Mouse (Mus musculus): ENCODE measurements at regions not wholly inside any gene's neighbourhood (a gene's known extent, or its start where the extent isn't known, plus 50 kb on each side); places are given as distances from the start of the nearest gene placed in this dataset.
A peak's percentile ranks its signal among the peaks of the same experiment; 100 is the strongest.

- DNase-seq (ENCODE audit: low read depth, low spot score) = no peak
Observed at GRCm38 (mm10) chr6:93395952-93396351, 452.7 kb upstream of the Adamts9 start.

GRCm38 (mm10) chr6:93395296-93395695 is 452.0 kb upstream of the Adamts9 start:
- DNase-seq (ENCODE audit: low read depth, low spot score) = no peak

GRCm38 (mm10) chr6:93393551-93393950 is 450.3 kb upstream of the Adamts9 start:
- no peak for DNase-seq (ENCODE audit: low read depth, low spot score)

GRCm38 (mm10) chr6:93392402-93392801 is 449.1 kb upstream of the Adamts9 start:
- no peak for DNase-seq (ENCODE audit: low read depth, low spot score)

GRCm38 (mm10) chr6:93391166-93391565 is 447.9 kb upstream of the Adamts9 start:
- DNase-seq (ENCODE audit: low read depth, low spot score) = no peak

GRCm38 (mm10) chr6:93371341-93371740 is 428.0 kb upstream of the Adamts9 start:
- no peak for DNase-seq (ENCODE audit: low read depth, low spot score)

- peak; percentile 19 for DNase-seq (ENCODE audit: low read depth, low spot score)
Observed at GRCm38 (mm10) chr6:93363846-93364245, 420.6 kb upstream of the Adamts9 start.

GRCm38 (mm10) chr6:93353353-93354125 is 410.2 kb upstream of the Adamts9 start:
- DNase-seq (ENCODE audit: low read depth, low spot score) = no peak

- no peak for DNase-seq (ENCODE audit: low read depth, low spot score)
Observed at GRCm38 (mm10) chr6:93349936-93350700, 406.8 kb upstream of the Adamts9 start.

- no peak for DNase-seq (ENCODE audit: low read depth, low spot score)
Observed at GRCm38 (mm10) chr6:93348141-93348540, 404.8 kb upstream of the Adamts9 start.

GRCm38 (mm10) chr6:93328683-93329082 is 385.4 kb upstream of the Adamts9 start:
- DNase-seq (ENCODE audit: low read depth, low spot score) = no peak

GRCm38 (mm10) chr6:93327930-93328329 is 384.6 kb upstream of the Adamts9 start:
- no peak for DNase-seq (ENCODE audit: low read depth, low spot score)

- DNase-seq (ENCODE audit: low read depth, low spot score) = no peak
Observed at GRCm38 (mm10) chr6:93323881-93324280, 380.6 kb upstream of the Adamts9 start.

- no peak for DNase-seq (ENCODE audit: low read depth, low spot score)
Observed at GRCm38 (mm10) chr6:93314625-93315024, 371.3 kb upstream of the Adamts9 start.

- no peak for DNase-seq (ENCODE audit: low read depth, low spot score)
Observed at GRCm38 (mm10) chr6:93305176-93305575, 361.9 kb upstream of the Adamts9 start.

- DNase-seq (ENCODE audit: low read depth, low spot score) = no peak
Observed at GRCm38 (mm10) chr6:93297975-93298374, 354.7 kb upstream of the Adamts9 start.

GRCm38 (mm10) chr6:93291711-93292110 is 348.4 kb upstream of the Adamts9 start:
- peak; percentile 94 for DNase-seq (ENCODE audit: low read depth, low spot score)

GRCm38 (mm10) chr6:93288421-93288820 is 345.1 kb upstream of the Adamts9 start:
- no peak for DNase-seq (ENCODE audit: low read depth, low spot score)

- DNase-seq (ENCODE audit: low read depth, low spot score) = peak; percentile 93
Observed at GRCm38 (mm10) chr6:93285796-93286195, 342.5 kb upstream of the Adamts9 start.

GRCm38 (mm10) chr6:93281530-93281929 is 338.2 kb upstream of the Adamts9 start:
- no peak for DNase-seq (ENCODE audit: low read depth, low spot score)

- peak; percentile 37 for DNase-seq (ENCODE audit: low read depth, low spot score)
Observed at GRCm38 (mm10) chr6:93273917-93274513, 330.7 kb upstream of the Adamts9 start.

- DNase-seq (ENCODE audit: low read depth, low spot score) = no peak
Observed at GRCm38 (mm10) chr6:93272206-93272605, 328.9 kb upstream of the Adamts9 start.
